Mouse (Mus musculus): ENCODE measurements at regions not wholly inside any gene's neighbourhood (a gene's known extent, or its start where the extent isn't known, plus 50 kb on each side); places are given as distances from the start of the nearest gene placed in this dataset.

- TF ChIP-seq USF1 (IDR thresholded peaks at IDR 0.05; ENCODE audit: low read depth, low read length) (no peak), POLR2A (IDR thresholded peaks at IDR 0.05; ENCODE audit: control insufficient read depth in 1 of 2, insufficient read depth in 1 of 2, low read depth in 1 of 2, low read length in 2 of 2, poor library complexity in 1 of 2) (no peak), SIN3A (IDR thresholded peaks at IDR 0.05; ENCODE audit: low read length) (no peak), MAFK (IDR thresholded peaks at IDR 0.05; ENCODE audit: borderline replicate concordance, low read depth, low read length) (no peak), CTCF (IDR thresholded peaks at IDR 0.05 in 2 of 3, conservative IDR thresholded peaks at IDR 0.05 in 1 of 3; ENCODE audit: control insufficient read depth in 1 of 3, insufficient read depth in 1 of 3, low read depth in 2 of 3, low read length in 3 of 3, poor library complexity in 1 of 3, severe bottlenecking in 1 of 3) (no peak), ZMIZ1 (IDR thresholded peaks at IDR 0.05; ENCODE audit: low read depth, low read length) (no peak)
Measured at GRCm38 (mm10) chr12:45195304-45195920, 120.9 kb upstream of the Stxbp6 start.

Measured in MEL (cell line).